Mouse (Mus musculus) G1E-ER4 (cell line): Measurements from ENCODE around the gene Cyp2f2. TPM values are rescaled to one million over a fixed set of nuclear protein-coding genes. Genes with fewer than 3 reads are reported as not detected.

Experiments used
- GATA1 ChIP-seq: IDR thresholded peaks from one replicate; pipeline ENCODE4 v1.8.0; 2012; ENCODE audit warnings: low read length, inconsistent platforms
- polyA plus RNA-seq: library from polyadenylated mRNA; stranded (reverse); fragments of >175 nt; gene quantifications from 2 replicates; pipeline ENCODE4 v1.2.3, GENCODE M21; 2012

The Cyp2f2 gene
- polyA plus RNA-seq, 1 experiment, result not detected

DNA sequence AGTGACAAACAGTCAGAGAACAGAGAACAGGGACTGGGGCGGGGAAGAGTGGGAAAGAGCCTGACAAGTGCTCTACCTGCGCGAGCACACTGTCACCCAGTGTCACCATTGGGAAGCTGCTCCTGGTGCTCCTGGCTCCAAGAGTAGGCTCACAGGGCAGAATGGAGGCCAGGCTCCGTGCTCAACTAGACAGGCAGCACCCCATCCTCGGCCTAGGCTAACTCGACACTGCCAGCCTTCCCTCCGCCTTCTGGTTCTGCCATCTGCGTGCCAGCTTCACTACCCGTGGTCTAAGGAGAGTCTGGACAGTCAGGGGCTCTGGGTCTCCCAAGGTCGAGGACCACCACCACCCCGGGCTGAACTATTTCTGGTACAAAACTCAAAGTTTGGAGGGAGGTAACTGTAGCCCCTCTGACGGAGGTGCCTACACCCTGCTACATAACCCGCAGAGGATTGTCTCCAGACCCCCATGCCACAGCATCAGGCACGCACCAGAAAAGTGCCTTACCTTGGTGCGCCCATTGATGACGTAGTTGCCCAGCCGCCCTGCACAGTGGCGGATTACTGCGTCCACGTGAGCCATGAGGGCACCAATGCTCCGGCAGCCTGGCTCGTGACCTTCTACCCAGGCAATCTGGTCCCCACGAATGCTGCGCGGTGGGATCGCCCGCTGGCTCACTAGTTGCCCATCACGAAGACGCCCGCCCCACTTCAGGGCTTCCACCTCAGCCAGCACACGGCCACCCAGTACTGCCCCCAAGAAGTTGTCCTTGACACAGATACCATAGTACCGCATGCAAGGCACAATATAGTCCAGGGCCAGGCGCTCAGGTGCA lies 44.6 kb downstream of the Cyp2f2 start:
- no peak for TF ChIP-seq GATA1

DNA sequence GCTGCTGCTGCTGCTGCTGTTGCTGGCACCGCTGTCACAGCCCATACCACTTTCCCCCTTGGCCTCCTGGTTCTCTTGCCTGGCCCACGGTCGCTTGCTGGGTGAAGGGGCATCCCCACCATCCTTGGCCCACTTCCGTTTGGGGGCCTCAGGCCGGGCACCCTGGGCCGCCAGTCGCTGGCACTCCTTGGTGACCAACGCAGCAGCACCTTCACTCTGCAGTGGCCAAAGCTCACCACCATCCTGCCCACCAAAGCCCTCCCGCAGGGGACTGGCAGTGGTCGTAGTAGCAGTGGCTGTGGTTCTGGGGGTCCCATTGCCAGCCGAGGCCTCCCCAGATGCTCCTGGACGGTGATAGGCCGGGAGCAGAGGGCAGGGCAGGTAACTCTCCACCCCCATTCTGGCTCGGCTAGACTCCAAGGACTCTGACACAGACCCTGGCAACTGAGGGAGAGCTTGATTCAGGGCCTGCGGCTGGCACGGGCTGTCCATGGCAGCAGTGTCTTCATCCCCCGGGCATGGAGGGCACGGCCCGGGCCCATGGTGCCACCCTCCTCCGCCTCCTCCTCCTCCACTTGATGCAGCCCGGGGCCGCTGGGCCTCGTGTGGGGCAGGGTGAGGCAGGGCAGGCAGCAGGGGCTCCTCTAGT lies 45.4 kb downstream of the Cyp2f2 start:
- TF ChIP-seq GATA1, result no peak

GRCm38 (mm10) chr7:27165696-27166095 lies 46.0 kb downstream of the Cyp2f2 start:
- no peak for TF ChIP-seq GATA1

GRCm38 (mm10) chr7:27166229-27166613 lies 46.5 kb downstream of the Cyp2f2 start:
- no peak for TF ChIP-seq GATA1

- TF ChIP-seq GATA1, result no peak
Observed at GRCm38 (mm10) chr7:27166614-27167474, 47.1 kb downstream of the Cyp2f2 start, which contains the start of gene Egln2. TSS of gene Egln2 (minus strand) at chr7:27166802.

GRCm38 (mm10) chr7:27167475-27168094 lies 47.9 kb downstream of the Cyp2f2 start:
- TF ChIP-seq GATA1, result no peak

DNA sequence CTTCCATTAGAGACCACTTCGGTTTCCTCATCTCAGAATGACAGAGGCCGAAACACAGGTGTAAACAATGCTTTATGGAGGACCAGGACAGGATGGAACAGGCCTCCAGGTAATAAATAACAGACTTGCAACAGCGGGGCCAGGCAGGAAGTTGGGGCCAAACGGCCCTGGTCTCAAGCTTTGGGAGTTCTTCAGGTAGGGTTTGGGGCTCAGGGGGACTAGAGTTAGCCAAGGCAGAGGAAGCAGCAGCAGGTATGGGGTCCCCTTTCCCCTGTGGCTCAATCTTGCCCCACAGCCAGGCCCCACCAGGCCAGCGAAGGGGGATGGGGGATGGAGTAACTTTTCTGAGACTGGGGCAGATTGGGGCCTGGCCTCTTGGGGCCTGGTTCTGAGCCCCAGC lies 48.7 kb downstream of the Cyp2f2 start:
- TF ChIP-seq GATA1, result no peak

- no peak for TF ChIP-seq GATA1
Observed at GRCm38 (mm10) chr7:27170981-27171380, 51.3 kb downstream of the Cyp2f2 start.

DNA sequence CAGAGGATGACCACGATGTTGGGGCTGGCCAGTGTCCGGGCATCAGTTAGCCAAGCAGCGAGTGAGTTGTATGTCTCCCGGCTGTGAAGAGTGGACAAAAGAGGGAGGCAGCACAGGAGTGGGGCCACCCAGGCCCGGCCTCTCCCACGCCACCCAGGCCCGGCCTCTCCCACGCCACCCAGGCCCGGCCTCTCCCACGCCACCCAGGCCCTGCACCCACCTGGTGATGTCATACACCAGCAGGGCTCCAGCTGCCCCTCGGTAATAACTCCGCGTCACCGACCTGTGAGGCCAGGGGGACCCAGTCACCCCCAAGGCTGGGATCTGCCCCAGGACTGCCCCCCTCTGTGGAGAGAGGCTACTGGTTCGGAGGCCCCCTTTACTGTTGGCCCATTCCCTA lies 54.8 kb downstream of the Cyp2f2 start:
- TF ChIP-seq GATA1, result no peak

DNA sequence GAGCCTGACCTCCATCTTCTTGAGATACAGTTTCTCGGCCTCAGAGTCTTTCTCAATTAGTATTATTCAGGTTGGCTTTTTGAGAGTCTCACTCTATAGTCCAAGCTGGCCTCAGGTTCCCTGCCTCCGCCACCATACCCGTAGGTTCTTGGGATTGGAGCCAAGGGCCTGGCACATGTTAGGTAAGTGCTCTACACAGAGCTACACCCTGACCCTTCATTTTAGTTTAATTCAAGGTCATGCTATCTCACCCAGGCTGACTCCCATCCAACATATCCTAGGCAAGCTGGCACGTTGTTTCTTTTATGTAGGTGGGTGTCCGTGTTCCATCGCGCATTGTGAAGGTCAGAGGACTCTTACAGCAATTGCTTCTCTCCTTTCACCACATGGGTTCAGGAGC lies 55.2 kb downstream of the Cyp2f2 start:
- TF ChIP-seq GATA1, result no peak

GRCm38 (mm10) chr7:27177942-27178323 lies 58.2 kb downstream of the Cyp2f2 start:
- no peak for TF ChIP-seq GATA1

- no peak for TF ChIP-seq GATA1
Observed at GRCm38 (mm10) chr7:27178324-27179216, 58.9 kb downstream of the Cyp2f2 start, which contains the start of gene Rab4b. TSS of gene Rab4b (minus strand) at chr7:27178896.

- no peak for TF ChIP-seq GATA1
Observed at GRCm38 (mm10) chr7:27179217-27179918, 59.7 kb downstream of the Cyp2f2 start.

GRCm38 (mm10) chr7:27180036-27180435 lies 60.3 kb downstream of the Cyp2f2 start:
- TF ChIP-seq GATA1, result no peak
